Mouse (Mus musculus): ENCODE data around the gene Olfr5. TPM values are rescaled to one million over a fixed set of nuclear protein-coding genes. Genes with fewer than 3 reads are reported as not detected.
"Not testable (repeated sequence)": the region's sequence is repeated elsewhere in the genome, so short reads cannot be mapped to it uniquely, and the experiment has no call there.

The Olfr5 gene
- not detected for total RNA-seq (2021)
- long read RNA-seq, experiment 1: 0 reads
- long read RNA-seq, experiment 2: 0 reads

DNA sequence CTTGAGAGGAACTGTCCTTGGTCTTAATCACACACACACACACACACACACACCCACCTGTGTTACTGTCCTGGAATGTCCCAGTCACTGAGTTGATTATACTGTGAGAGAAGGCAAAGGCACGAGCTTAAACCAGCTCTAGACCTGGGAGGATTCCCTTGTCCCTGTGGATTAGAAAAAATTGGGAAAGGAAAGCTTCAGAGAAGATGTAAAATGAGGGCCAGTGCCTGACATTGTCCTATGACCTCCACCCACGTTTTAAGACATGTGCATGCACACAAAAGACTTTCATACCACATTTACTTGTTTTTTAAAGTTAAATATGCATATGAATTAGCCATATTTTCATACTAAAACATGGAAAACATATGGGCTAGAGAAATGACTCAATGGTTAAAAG, at the start of gene Olfr5:
Gene Olfr5, minus strand, starts transcription at position 101 of the 400 bp plus-strand sequence.
- intact Hi-C loops (cut with DNase I): no loop called here
- DNase-seq: no peak

- DNase-seq: no peak
- intact Hi-C loops (cut with DNase I): no loop called here
These were observed 39.4 kb upstream of the Olfr5 start for GRCm38 (mm10) chr7:6526141-6526540.

- no peak for DNase-seq
- intact Hi-C loops (cut with DNase I): no loop called here
These were observed 38.3 kb upstream of the Olfr5 start for GRCm38 (mm10) chr7:6525001-6525400.

- DNase-seq: no peak
- intact Hi-C loops (cut with DNase I): no loop called here
These were observed 36.1 kb upstream of the Olfr5 start, which contains the start of gene Olfr1349 for GRCm38 (mm10) chr7:6522850-6523249. Gene Olfr1349 (minus strand): TSS chr7:6522950.

- intact Hi-C loops (cut with DNase I): no loop called here
- DNase-seq: no peak
These were observed 34.9 kb upstream of the Olfr5 start for GRCm38 (mm10) chr7:6521666-6522065.

GRCm38 (mm10) chr7:6508648-6509047, 21.9 kb upstream of the Olfr5 start, which contains the start of gene Olfr1348:
Gene Olfr1348 (minus strand): TSS chr7:6508748.
- intact Hi-C loops (cut with DNase I): no loop called here
- DNase-seq: no peak

DNA sequence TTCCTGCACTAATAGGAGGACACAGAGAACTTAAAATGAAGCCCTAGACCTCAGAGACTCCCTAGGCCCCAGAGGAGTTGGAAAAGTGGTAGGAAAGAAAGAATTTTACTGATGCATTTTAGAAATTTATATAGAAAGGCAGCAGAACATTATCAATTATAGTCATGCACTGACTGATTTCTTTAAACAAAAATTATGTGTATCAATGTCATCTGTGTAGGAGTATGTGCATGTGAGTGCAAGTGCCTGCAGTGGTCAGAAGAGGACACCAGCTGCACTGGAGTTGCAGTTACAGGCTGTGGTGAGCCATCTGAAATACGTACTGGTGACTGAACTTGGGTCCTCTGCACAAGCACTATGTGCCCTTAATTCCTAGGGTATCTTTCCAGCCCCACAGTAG, 12.9 kb upstream of the Olfr5 start, which contains the start of gene Olfr1347:
Gene Olfr1347, minus strand, starts transcription at position 101 of the 400 bp plus-strand sequence.
- intact Hi-C loops (cut with DNase I): no loop called here

GRCm38 (mm10) chr7:6477633-6478032, 9.1 kb downstream of the Olfr5 start:
- intact Hi-C loops (cut with DNase I); DNase-seq: not testable (repeated sequence)

More for the DNA sequence above, 12.9 kb upstream of the Olfr5 start, which contains the start of gene Olfr1347:
- DNase-seq: no peak

DNA sequence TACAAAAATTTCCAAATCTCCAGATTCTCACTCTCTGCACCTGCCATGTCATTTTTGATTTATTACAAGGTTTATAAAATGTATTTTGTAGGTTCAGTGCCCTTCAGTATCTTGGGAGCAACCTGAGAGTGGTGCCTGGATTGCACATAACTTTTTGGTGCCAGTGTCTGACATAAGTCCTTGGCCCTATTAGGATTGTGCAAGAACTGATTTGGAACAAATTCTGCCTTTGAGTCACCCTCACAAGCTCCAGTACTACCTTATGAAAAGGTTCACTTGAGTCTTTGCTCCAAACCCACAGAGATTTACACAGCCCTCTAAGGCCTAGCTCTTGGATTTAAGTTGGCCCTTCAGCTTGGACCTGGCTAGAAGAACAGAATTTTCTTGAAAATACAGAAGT, 19.8 kb downstream of the Olfr5 start, which contains the start of gene Olfr1346:
Gene Olfr1346, plus strand, starts transcription at position 151 of the 400 bp plus-strand sequence.
- DNase-seq: no peak
- intact Hi-C loops (cut with DNase I): no loop called here

- DNase-seq: no peak
These were observed 30.3 kb downstream of the Olfr5 start for GRCm38 (mm10) chr7:6456399-6456798.

GRCm38 (mm10) chr7:6455868-6456267, 30.9 kb downstream of the Olfr5 start, which contains the start of gene Olfr1336:
Gene Olfr1336 (plus strand): TSS chr7:6456168.
- intact Hi-C loops (cut with DNase I): no loop called here
- DNase-seq: no peak

More at GRCm38 (mm10) chr7:6456399-6456798, 30.3 kb downstream of the Olfr5 start:
- intact Hi-C loops (cut with DNase I): no loop called here

DNA sequence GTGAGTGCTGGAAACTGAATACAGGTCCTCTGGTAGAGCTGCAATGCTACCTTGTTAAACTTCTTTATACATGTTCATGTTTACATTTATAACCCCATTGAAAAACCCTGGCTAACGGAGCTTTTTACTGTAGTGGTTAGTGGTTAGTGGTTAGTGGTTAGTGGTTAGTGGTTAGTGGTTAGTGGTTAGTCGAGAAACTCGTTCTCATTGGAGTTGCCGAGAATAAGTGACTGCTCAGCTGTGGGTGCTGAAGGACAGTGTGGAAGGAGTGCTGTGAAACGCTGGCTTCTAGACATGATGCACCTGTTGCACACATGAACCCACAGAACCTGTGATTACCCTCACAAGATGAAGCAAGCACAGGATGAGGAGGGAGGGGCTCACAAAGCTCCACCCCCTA, 39.0 kb downstream of the Olfr5 start:
- intact Hi-C loops (cut with DNase I): no loop called here
- DNase-seq: no peak

GRCm38 (mm10) chr7:6441173-6441572, 45.6 kb downstream of the Olfr5 start:
- no peak for DNase-seq
- intact Hi-C loops (cut with DNase I): no loop called here

- intact Hi-C loops (cut with DNase I): loop anchor here (5.0 kb wide), 1 partner anchor 484 kb away; no protein-coding TSS in a partner anchor
- no peak for DNase-seq
These were observed 48.4 kb downstream of the Olfr5 start, which contains the start of gene Olfr1344 for GRCm38 (mm10) chr7:6438388-6438787. Gene Olfr1344 (plus strand): TSS chr7:6438688.

DNA sequence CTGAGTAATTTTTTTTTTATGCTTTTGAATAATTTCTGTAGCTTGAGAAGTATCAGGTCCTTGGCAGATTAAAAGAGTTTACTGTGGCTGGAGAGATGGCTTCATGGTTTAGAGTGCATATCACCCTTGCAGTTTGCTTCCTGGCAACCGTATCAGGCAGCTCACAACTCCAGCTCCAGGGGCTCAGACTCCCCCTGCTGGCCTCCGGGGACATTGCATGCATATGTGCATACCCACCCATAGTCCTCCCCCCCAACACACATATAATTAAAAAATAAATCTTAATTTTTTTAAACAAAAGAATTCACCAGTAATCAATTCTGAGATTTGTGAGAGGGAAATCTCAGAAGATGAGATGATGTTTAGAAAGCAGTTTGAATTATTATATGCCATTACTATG, 56.4 kb downstream of the Olfr5 start:
- intact Hi-C loops (cut with DNase I): loop anchor here (2.0 kb wide), 1 partner anchor 72 kb away; no protein-coding TSS in a partner anchor
- DNase-seq: peak; percentile 13 to 28

- intact Hi-C loops (cut with DNase I): no loop called here
These were observed 57.4 kb downstream of the Olfr5 start for GRCm38 (mm10) chr7:6429381-6429780.

More at GRCm38 (mm10) chr7:6429381-6429780, 57.4 kb downstream of the Olfr5 start:
- no peak for DNase-seq

Other genes starting within 250 kb of the Olfr5 start
- gene Epp13, start 234.2 kb downstream of the Olfr5 start, total RNA-seq (2021): not detected
- 1 to 10 TPM; 3.2 to 3.5 TPM for gene Zfp667, start 200.4 kb downstream of the Olfr5 start, total RNA-seq (2021)
- gene Zfp583, start 155.7 kb downstream of the Olfr5 start, total RNA-seq (2021): 1 to 10 TPM; 1.0 to 1.5 TPM
- under 1 TPM; 0.22 to 0.32 TPM for gene Gm3854, start 143.2 kb downstream of the Olfr5 start, total RNA-seq (2021)
- 1 to 10 TPM; 2.2 to 2.4 TPM for gene Zfp78, start 123.7 kb downstream of the Olfr5 start, total RNA-seq (2021)
- 1 to 10 TPM; 2.6 to 3.2 TPM for gene Zfp28, start 103.6 kb downstream of the Olfr5 start, total RNA-seq (2021)
- not detected for gene Smim17, start 88.2 kb downstream of the Olfr5 start, total RNA-seq (2021)
- not detected for gene Gm20715, start 76.7 kb downstream of the Olfr5 start, total RNA-seq (2021)
- not detected for gene Olfr1344, start 48.3 kb downstream of the Olfr5 start, total RNA-seq (2021)
- gene Olfr1336, start 30.8 kb downstream of the Olfr5 start, total RNA-seq (2021): not detected
- not detected for gene Olfr1346, start 19.8 kb downstream of the Olfr5 start, total RNA-seq (2021)
- not detected for gene Olfr1347, start 12.8 kb upstream of the Olfr5 start, total RNA-seq (2021)
- gene Olfr1348, start 21.8 kb upstream of the Olfr5 start, total RNA-seq (2021): not detected
- not detected for gene Olfr1349, start 36.0 kb upstream of the Olfr5 start, total RNA-seq (2021)
- not detected for gene Olfr1350, start 77.9 kb upstream of the Olfr5 start, total RNA-seq (2021)
- 1 to 10 TPM; 4.9 to 5.8 TPM for gene Zim1, start 209.5 kb upstream of the Olfr5 start, total RNA-seq (2021)
- gene Peg3, start 243.5 kb upstream of the Olfr5 start, total RNA-seq (2021): 10 to 100 TPM; 32.4 to 35.5 TPM
- under 1 TPM; 0.22 to 0.57 TPM for gene Usp29, start 243.6 kb upstream of the Olfr5 start, total RNA-seq (2021)

All from heart, postnatal 14 days (tissue).